Mouse (Mus musculus): Measurements from ENCODE around the gene Zscan22. TPM values are rescaled to one million over a fixed set of nuclear protein-coding genes. Genes with fewer than 3 reads are reported as not detected.

Gene Zscan22
- 8.8 TPM for total RNA-seq (2023)

DNA sequence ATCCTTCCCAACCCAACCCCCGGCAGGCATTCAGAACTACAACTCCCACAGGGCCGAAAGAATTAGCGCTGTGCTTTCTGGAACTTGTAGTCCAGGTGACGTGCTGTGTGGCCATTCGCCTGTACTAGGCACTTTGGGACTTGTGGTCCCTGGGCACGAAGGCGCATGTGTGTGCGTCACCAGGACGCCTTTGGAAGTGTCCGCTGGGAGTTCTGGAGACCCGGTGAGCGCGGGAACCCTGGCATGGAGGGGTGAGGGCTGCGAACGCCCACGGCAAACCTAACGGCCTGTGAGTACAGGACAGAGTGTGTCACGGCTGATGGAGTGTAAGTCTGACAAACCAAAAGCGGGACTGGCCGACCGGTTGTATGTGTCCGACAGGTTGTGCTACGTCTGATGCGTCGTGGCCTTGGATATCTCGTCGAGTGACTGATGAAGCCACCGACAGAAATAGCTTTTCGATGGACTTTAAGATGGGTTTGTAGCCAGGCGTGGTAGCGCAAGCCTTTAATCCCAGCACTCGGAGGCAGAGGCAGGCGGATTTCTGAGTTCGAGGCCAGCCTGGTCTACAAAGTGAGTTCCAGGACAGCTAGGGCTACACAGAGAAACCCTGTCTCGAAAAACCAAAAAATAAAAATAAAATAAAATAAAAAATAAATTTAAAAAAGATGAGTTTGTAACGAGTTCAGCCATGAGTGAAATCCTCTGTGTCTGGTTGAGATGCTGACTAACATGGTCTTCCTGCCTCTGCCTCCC lies at the start of gene Zscan22:
TSS of gene Zscan22 (plus strand) at position 161 of the 756 bp plus-strand sequence.

DNA sequence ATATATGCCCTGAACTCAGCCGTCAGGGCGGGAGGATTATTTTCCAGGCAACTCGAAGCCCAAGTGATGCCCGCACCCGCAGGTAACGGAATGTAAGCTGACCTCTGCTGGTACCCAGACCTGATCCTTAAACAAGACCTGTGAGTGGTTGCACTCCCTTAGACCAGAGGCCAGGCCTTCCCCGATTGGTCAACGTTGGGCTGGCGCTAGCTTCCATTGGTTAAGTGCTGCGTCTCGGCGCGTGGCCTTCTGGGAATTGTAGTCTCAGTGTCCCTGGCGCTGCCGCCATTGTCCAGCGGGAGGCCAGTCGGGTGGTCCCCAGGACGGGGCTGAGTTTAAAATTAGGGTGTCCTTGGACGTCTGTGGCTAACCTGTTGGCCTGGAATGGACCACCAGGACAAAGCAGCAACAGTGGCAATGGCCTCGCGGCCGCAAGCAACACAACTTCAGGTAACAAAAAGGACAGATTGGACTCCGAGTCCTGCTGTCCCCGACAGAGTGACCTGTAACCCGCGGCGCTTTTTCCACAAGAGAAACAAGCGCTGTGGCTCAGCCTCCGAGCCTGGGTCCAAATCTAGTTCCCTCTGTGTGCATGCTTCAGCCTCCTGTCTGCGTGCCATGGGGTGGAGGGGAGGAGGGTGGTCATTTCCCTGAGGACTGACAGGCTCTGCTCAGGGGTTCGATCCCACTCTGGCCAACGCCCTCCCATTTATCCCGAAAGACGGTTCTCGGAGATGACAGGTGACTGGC lies 16.5 kb upstream of the Zscan22 start, which contains the start of gene Zfp128:
TSS of gene Zfp128 (plus strand) at position 267 of the 750 bp plus-strand sequence.

GRCm38 (mm10) chr7:12921705-12922465 lies 24.3 kb downstream of the Zscan22 start, which contains the start of gene Rps5:
Rps5 (plus strand) TSS chr7:12922290.

GRCm38 (mm10) chr7:12927191-12927680 lies 29.6 kb downstream of the Zscan22 start, which contains the start of gene Rnf225:
Rnf225 (plus strand) TSS chr7:12927416.

Other genes starting within 250 kb of the Zscan22 start
- gene Vmn2r55, start 212.8 kb upstream of the Zscan22 start, total RNA-seq (2023) = not detected
- gene Vmn2r56, start 162.8 kb upstream of the Zscan22 start, total RNA-seq (2023) = not detected
- gene Zscan18, start 94.2 kb upstream of the Zscan22 start, total RNA-seq (2023) = 16.5 TPM
- 9.0 TPM for gene Zfp329, start 79.0 kb upstream of the Zscan22 start, total RNA-seq (2023)
- gene Zfp110, start 63.1 kb upstream of the Zscan22 start, total RNA-seq (2023) = 112 TPM
- 0.82 TPM for gene Zfp128, start 16.6 kb upstream of the Zscan22 start, total RNA-seq (2023)
- 2,676 TPM for gene Rps5, start 24.5 kb downstream of the Zscan22 start, total RNA-seq (2023)
- gene Rnf225, start 29.6 kb downstream of the Zscan22 start, total RNA-seq (2023) = 1.3 TPM
- 1.5 TPM for gene Zfp324, start 68.0 kb downstream of the Zscan22 start, total RNA-seq (2023)
- 7.4 TPM for gene Zfp446, start 80.0 kb downstream of the Zscan22 start, total RNA-seq (2023)
- 0.35 TPM for gene Slc27a5, start 100.4 kb downstream of the Zscan22 start, total RNA-seq (2023)
- gene Trim28, start 101.3 kb downstream of the Zscan22 start, total RNA-seq (2023) = 362 TPM
- gene Zbtb45, start 112.2 kb downstream of the Zscan22 start, total RNA-seq (2023) = 11.5 TPM
- 90.7 TPM for gene Chmp2a, start 137.0 kb downstream of the Zscan22 start, total RNA-seq (2023)
- gene Ube2m, start 140.5 kb downstream of the Zscan22 start, total RNA-seq (2023) = 77.5 TPM
- gene Mzf1, start 156.9 kb downstream of the Zscan22 start, total RNA-seq (2023) = 0.64 TPM
- gene Vmn1r85, start 197.4 kb downstream of the Zscan22 start, total RNA-seq (2023) = not detected
- not detected for gene Vmn1r86, start 222.1 kb downstream of the Zscan22 start, total RNA-seq (2023)
- gene Vmn1r87, start 242.3 kb downstream of the Zscan22 start, total RNA-seq (2023) = not detected